Mouse (Mus musculus) C2C12 (cell line): Measurements from ENCODE around the gene Brd3. TPM values are rescaled to one million over a fixed set of nuclear protein-coding genes. Genes with fewer than 3 reads are reported as not detected.

Experiments used
- H3K27me3 ChIP-seq: one replicate; pipeline ENCODE4 v1.6.1; 2011; ENCODE audit not compliant: control insufficient read depth, insufficient read depth, insufficient read length
- H3K36me3 ChIP-seq: one replicate; pipeline ENCODE4 v1.6.1; 2011; ENCODE audit not compliant: control insufficient read depth, insufficient read depth
- H3K4me3 ChIP-seq: one replicate; pipeline ENCODE4 v1.5.1; 2011; ENCODE audit warnings: mild to moderate bottlenecking, control low read depth; ENCODE audit not compliant: poor library complexity, insufficient read depth, severe bottlenecking
- H3K79me2 ChIP-seq: one replicate; pipeline ENCODE4 v1.6.1; 2011; ENCODE audit not compliant: control insufficient read depth, insufficient read depth
- H3K79me3 ChIP-seq: one replicate; pipeline ENCODE4 v1.6.1; 2011; ENCODE audit warnings: low read depth, control low read depth
- H3ac ChIP-seq: one replicate; pipeline ENCODE3; 2011; ENCODE audit warnings: low read depth; ENCODE audit not compliant: control insufficient read depth, insufficient read length
- CEBPB ChIP-seq: IDR thresholded peaks from one replicate; pipeline ENCODE4 v1.6.1; 2011; ENCODE audit warnings: low read depth, mild to moderate bottlenecking, control low read depth, moderate library complexity
- CTCF ChIP-seq: IDR thresholded peaks from one replicate; pipeline ENCODE4 v1.5.1; 2011; ENCODE audit not compliant: control insufficient read depth, insufficient read depth, insufficient read length
- FOSL1 ChIP-seq: IDR thresholded peaks from one replicate; pipeline ENCODE4 v1.8.0; 2011; ENCODE audit warnings: mild to moderate bottlenecking, low read length; ENCODE audit not compliant: poor library complexity, insufficient read depth, severe bottlenecking
- MAX ChIP-seq: IDR thresholded peaks from one replicate; pipeline ENCODE4 v1.6.1; 2011; ENCODE audit warnings: mild to moderate bottlenecking, control low read depth
- MYOD1 ChIP-seq: IDR thresholded peaks from one replicate; pipeline ENCODE4 v1.6.1; 2011; ENCODE audit warnings: low read depth; ENCODE audit not compliant: control insufficient read depth, insufficient read length
- MYOG ChIP-seq: IDR thresholded peaks from one replicate; pipeline ENCODE4 v1.6.1; 2011; ENCODE audit not compliant: control insufficient read depth, insufficient read length; ENCODE audit errors: extremely low read depth
- USF1 ChIP-seq: IDR thresholded peaks from one replicate; pipeline ENCODE4 v1.6.1; 2011; ENCODE audit warnings: low read depth, mild to moderate bottlenecking, control low read depth, moderate library complexity
- microRNA-seq: library from miRNA; unstranded; fragments of <30 nt; microRNA quantifications from one replicate; pipeline ENCODE4, GENCODE M21; 2019; ENCODE audit warnings: borderline microRNAs expressed
- polyA plus RNA-seq: library from polyadenylated mRNA; unstranded; fragments of >200 nt; fragmentation: generic; extraction: Trizol; gene quantifications from one replicate; pipeline ENCODE4 v1.2.1, GENCODE M21; 2012; ENCODE audit warnings: missing spikeins

Brd3 gene
- polyA plus RNA-seq, 1 experiment, result 21.6 TPM

GRCm38 (mm10) chr2:27401544-27401943 lies 105.9 kb downstream of the Brd3 start:
- no peak overlapping the region for H3K4me3 ChIP-seq
- TF ChIP-seq MYOD1 (no peak), FOSL1 (no peak), USF1 (no peak), CEBPB (no peak), MAX (no peak), CTCF (no peak), MYOG (no peak)
- no peaks in the 10 kb centered on the region for H3K27me3 ChIP-seq
- H3K79me3 ChIP-seq, result peaks cover 18% of the 10 kb centered on the region
- H3K79me2 ChIP-seq, result peaks cover 95% of the 10 kb centered on the region
- no peaks in the 10 kb centered on the region for H3K36me3 ChIP-seq
- H3ac ChIP-seq, result no peak overlapping the region

GRCm38 (mm10) chr2:27400083-27400482 lies 107.4 kb downstream of the Brd3 start:
- Histone ChIP-seq H3K27me3 (no peaks in the 10 kb centered on the region), H3K4me3 (no peak overlapping the region), H3ac (no peak overlapping the region), H3K79me2 (peaks cover 92% of the 10 kb centered on the region), H3K79me3 (peaks cover 18% of the 10 kb centered on the region), H3K36me3 (no peaks in the 10 kb centered on the region)
- TF ChIP-seq CEBPB (no peak), USF1 (no peak), MYOG (no peak), MAX (no peak), FOSL1 (no peak), MYOD1 (no peak), CTCF (no peak)

- peaks cover 19% of the 10 kb centered on the region for H3K79me3 ChIP-seq
- no peak overlapping the region for H3ac ChIP-seq
- H3K36me3 ChIP-seq, result no peaks in the 10 kb centered on the region
- no peak for TF ChIP-seq USF1
- no peak for TF ChIP-seq MYOD1
- no peak for TF ChIP-seq CTCF
- TF ChIP-seq MYOG, result no peak
- no peak for TF ChIP-seq MAX
- no peak for TF ChIP-seq FOSL1
- no peak for TF ChIP-seq CEBPB
- peaks cover 86% of the 10 kb centered on the region for H3K79me2 ChIP-seq
- H3K27me3 ChIP-seq, result no peaks in the 10 kb centered on the region
- no peak overlapping the region for H3K4me3 ChIP-seq
These were observed 110.6 kb downstream of the Brd3 start for GRCm38 (mm10) chr2:27396656-27397440.

Small RNAs within 50 kb of the gene (microRNA-seq; reads per million reads assigned to microRNA genes)
- gene Gm24049, result not detected
- gene Mir7578, result not detected

Other genes with a start within 250 kb of the Brd3 start
- gene Vav2, start 80.6 kb downstream of the Brd3 start, polyA plus RNA-seq, result 13.0 TPM
- gene Brd3os, start 65.3 kb downstream of the Brd3 start, polyA plus RNA-seq, result 5.5 TPM
- 46.9 TPM for gene Wdr5, start 7.5 kb upstream of the Brd3 start, polyA plus RNA-seq
- gene Rxra, start 168.8 kb upstream of the Brd3 start, polyA plus RNA-seq, result 14.1 TPM